Mouse (Mus musculus): ENCODE measurements around the gene Nkd1.

GRCm38 (mm10) chr8:88512094-88512794 is 8.9 kb upstream of the Nkd1 start:
- no peak for TF ChIP-seq CTCF (IDR thresholded peaks at IDR 0.05; ENCODE audit: low read depth, low read length)
- TF ChIP-seq GATA1 (IDR thresholded peaks at IDR 0.05; ENCODE audit: borderline replicate concordance, low read length): no peak
